Mouse (Mus musculus) ES-E14 (cell line): ENCODE data around the gene Cby1.

Source experiments
- CHD2 ChIP-seq: IDR thresholded peaks from 2 replicates; pipeline ENCODE4 v1.6.1; 2014; ENCODE audit warnings: mild to moderate bottlenecking, low read depth, low read length, inconsistent platforms
- HCFC1 ChIP-seq: IDR thresholded peaks from 2 replicates; pipeline ENCODE4 v1.6.1; 2012; ENCODE audit warnings: low read length, inconsistent platforms, borderline replicate concordance; ENCODE audit not compliant: insufficient read depth
- MAFK ChIP-seq: IDR thresholded peaks from 2 replicates; pipeline ENCODE4 v1.6.1; 2014; ENCODE audit warnings: mild to moderate bottlenecking, low read depth, low read length, inconsistent platforms; ENCODE audit not compliant: insufficient read depth
- ZNF384 ChIP-seq: IDR thresholded peaks from 2 replicates; pipeline ENCODE4 v1.6.1; 2012; ENCODE audit warnings: low read depth, low read length, inconsistent platforms

DNA sequence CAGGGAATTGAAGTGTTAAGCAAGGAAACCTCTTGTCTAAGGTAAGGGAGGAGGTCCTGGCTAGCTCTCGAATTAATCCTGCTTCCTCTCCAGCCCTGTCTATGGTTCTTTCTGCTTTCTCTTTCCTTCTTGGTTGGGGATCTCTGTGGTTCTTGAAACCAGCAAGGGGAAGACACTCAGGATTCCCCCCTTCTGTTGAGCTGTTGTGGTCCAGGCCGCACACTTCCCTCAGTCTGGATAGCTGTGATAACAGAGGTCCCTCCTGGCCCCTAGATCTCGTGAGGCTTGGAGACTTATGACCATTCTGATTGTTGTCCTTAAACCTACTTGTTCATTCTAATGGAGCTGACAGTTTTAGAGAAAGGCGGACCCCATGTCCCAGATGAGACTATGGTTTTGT is 35.5 kb downstream of the Cby1 start:
- TF ChIP-seq ZNF384 (no peak), HCFC1 (no peak), CHD2 (no peak), MAFK (no peak)
